Mouse (Mus musculus) CD4-positive, CD25-positive, alpha-beta regulatory T cell, adult 2 months (primary cell): Measurements from ENCODE around the gene Tpra1.
A peak's percentile ranks its signal among the peaks of the same experiment; 100 is the strongest.

Experiments
- DNase-seq: peaks from one replicate; pipeline ENCODE4 v3.0.0-alpha.2; 2012; ENCODE audit warnings: low read depth, low spot score

Tpra1 gene

GRCm38 (mm10) chr6:88901947-88902820 lies at the start of gene Tpra1:
Gene Tpra1, plus strand, starts transcription at chr6:88902251.
- DNase-seq, result peak; percentile 96

DNA sequence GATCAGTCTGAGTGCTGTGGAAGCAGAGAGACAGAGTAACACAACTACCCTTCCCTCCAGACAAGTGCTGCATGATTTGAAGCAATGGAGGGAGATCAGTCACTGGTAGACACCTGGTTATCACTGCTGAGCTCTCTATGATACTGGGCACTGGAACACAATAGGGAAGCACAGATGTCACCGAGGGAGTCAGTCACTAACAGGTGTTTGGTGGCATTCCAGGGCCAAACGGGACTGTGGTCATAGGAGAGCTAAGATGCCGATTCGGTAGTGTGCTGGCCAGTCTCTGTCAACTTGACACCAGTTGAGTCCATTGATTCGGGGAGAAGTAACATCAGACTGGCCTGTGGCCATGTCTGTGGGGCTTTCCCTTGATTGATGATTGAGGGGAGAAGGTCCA lies 47.5 kb upstream of the Tpra1 start:
- DNase-seq, result no peak

DNA sequence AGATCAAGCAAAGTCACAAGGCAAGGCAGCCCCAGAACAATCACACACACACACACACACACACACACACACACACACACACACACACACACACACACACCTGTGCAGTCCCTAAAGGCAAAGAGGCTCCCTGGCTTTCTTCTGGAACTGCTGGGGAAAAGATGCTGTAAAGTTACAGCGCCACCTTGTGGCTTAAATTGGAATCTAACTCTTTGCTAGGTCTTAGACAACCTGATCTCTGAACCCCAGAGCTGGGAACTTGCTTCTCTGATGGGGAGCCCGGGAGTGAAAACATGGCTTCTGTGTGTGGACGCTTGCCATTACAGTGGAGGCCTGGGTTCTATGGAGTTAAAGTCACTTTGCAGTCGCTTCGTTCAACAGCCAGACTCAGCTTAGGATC lies 46.4 kb upstream of the Tpra1 start:
- DNase-seq, result peak; percentile 82

DNA sequence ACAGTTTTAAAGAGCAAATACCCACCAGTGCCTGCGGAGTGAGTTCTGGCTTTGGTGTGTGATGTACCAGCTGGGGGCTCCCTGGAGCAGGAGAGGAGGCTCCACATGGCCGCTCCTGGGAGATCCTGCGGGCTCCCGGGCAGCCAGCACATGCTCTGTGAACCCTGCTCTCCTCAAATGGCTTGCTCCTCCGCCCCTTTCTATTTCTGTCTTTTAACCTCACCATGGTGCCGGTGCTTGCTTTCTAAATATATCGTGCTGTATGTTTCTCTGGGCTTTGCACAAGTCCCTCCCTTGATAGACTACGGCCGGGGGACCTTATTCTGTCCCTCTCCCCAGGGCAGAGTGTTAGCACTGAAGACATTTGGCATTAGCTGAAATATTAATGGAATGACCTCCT lies 44.8 kb upstream of the Tpra1 start:
- DNase-seq, result no peak

GRCm38 (mm10) chr6:88857830-88858229 lies 44.2 kb upstream of the Tpra1 start:
- DNase-seq, result no peak

- no peak for DNase-seq
Measured at GRCm38 (mm10) chr6:88858341-88858740, 43.7 kb upstream of the Tpra1 start.

DNA sequence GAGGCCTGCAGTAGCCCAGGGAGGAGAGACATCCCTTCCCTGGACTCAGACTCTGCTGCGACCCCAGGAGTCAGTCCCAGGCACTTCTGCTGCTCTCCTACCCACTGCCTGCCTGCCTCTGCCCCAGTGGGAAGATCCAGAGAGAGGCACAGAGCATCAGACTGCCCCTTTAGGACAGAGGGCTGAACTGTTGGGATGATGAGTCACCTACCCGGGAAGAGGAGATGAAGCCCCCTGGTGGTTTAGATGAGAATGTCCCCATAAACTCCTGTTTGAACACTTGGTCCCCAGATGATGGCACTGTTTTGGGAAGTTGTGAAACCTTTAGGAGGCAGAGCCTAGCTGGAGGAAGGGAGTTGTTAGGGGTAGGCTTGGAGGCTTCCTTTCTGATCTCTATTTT lies 41.1 kb upstream of the Tpra1 start:
- DNase-seq, result peak; percentile 51

DNA sequence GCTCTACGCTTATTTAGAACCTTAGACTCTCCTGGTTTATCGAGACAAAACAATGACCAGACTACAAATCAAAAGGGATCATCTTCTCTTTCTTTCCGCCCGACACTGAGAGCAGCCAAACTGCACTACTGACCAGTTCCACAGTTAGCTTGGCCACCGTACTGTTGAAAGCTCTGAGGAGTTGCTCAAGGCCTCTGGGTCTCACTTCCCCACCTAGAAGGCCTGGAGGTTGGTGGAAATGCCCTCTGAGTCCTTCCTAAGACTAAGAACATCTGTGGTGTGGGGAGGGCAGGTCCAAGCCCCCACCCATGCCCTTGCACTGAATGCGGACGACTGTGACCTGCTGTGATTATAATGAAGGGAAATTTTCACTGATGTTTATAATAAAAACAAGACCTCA lies 36.3 kb upstream of the Tpra1 start:
- no peak for DNase-seq

DNA sequence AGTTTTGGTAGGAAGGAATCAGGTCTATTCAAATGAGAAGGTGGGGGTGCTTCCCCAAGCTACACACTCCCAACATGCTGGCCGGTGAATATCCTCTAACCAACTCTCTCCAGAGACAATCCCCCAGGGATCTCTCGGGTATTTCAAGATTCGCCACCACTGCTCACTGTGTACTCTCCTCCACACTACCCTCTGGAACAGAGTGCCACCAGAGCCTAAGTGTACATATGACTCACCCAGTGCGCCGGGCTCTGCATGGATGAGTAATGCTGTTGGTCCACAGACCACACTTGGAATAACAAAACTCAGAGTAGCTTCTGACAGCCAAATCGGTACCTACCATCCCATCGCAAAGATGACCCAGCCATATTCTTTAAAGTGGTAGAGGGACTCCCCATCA lies 32.6 kb upstream of the Tpra1 start:
- DNase-seq, result no peak

DNA sequence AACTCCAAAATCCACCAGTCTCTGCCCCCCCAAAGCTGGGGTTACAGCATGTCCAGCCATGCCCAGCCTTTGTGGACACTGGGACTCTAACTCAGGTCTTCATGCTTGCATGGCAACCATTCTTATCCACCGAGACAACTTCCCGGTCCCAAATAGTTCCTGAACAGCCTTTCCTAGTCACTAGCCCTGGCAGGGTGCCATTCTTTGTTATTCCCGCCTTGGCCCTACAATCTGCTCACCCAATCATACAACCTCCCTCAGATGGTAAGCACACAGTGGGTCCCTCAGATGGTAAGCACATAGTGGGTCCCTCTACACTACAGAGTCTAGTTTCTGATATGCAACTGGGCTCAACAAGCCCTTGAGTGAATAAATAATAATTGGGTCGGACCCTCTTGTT lies 31.5 kb upstream of the Tpra1 start:
- DNase-seq, result no peak

GRCm38 (mm10) chr6:88871546-88871945 lies 30.5 kb upstream of the Tpra1 start:
- no peak for DNase-seq

DNA sequence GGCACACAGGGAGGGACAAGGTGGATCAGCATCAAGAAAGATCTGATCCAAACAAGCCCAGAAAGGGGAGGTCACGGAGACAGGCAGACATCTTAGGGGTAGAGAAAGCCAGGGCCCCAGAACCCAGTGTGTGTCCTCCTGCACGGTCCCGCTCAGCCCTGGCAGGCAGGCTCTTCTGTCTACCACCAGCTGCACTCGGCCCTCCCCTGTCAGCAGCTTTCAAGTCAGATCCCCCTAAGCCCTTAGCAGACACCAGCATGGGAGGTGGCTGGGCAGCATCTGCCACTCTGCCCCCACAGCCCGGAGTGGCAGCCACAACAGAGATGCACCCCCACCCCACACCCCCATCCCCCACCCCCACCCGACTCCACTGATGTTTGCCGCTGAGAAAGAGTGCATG lies 29.2 kb upstream of the Tpra1 start:
- DNase-seq, result no peak

GRCm38 (mm10) chr6:88873965-88874867 lies 27.8 kb upstream of the Tpra1 start:
- DNase-seq, result no peak

DNA sequence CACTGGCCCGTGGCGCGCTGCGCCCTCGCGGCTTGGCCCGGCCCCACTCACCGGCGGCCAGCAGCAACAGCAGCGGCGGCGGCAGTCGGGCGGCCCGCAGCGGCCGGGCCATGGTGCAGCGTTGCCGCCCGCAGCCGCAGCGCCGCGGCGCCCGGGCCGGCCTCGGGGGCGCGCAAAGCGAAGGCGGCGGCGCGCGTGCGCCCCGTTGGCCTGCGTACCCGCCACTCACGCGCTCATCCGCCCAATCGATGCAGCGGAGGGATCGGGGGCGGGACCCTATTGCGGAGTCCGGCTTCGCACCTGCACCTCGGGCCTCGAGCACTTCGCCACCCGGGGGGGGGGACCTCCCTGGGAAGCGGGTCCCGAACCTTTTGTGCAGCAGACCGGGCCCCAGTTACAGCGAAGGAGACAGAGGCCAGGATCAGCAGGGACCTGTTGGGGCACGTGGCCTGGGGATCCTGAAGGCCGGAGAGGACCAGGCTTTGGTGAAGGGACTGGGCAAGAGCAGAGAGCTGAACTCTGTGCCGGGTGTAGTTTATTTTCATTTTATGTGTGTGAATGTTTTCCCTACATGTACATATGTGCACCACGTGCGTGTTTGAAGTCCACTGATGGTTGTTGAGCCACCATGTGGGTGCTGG lies 27.1 kb upstream of the Tpra1 start, which contains the start of gene Podxl2:
Gene Podxl2, minus strand, starts transcription at position 177 of the 641 bp plus-strand sequence.
- DNase-seq, result peak; percentile 20

DNA sequence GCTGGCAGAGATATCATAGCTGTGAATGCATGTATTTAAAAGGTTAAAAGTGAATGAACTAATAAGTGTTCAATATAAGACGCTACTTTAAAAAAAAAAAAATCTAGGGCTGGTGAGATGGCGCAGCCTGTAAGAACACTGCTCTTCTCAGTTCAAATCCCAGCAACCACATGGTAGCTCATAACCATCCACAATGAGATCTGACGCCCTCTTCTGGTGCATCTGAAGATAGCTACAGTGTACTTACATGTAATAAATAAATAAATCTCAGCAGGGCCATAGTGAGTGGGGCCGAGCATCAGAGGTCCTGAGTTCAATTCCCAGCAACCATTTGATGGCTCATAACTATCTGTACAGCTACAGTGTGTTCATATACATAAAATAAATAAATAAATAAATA lies 22.6 kb upstream of the Tpra1 start:
- DNase-seq, result no peak

GRCm38 (mm10) chr6:88881334-88881733 lies 20.7 kb upstream of the Tpra1 start:
- DNase-seq, result no peak

DNA sequence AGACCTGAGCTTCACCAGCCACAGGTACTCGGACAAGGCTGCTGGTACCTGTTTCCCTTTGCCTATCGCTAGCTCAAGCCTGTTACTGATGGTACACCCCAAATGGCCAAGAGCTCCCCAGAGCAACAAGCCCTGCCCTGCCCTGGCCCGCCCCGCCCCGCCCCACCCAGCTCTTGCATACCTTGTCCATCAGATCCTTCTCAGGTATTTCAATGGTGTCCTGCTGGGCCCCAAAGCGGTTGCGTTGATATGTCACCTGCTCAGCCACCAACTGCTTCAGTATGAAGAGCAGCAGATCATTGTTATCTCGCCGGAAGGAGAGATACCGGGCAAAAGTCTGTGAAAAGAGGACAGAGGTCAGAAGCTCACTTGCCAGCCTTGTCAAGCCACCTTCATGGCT lies 17.9 kb upstream of the Tpra1 start:
- no peak for DNase-seq

- DNase-seq, result no peak
Measured at GRCm38 (mm10) chr6:88884690-88885089, 17.4 kb upstream of the Tpra1 start.

- DNase-seq, result no peak
Measured at GRCm38 (mm10) chr6:88885644-88886416, 16.2 kb upstream of the Tpra1 start.

DNA sequence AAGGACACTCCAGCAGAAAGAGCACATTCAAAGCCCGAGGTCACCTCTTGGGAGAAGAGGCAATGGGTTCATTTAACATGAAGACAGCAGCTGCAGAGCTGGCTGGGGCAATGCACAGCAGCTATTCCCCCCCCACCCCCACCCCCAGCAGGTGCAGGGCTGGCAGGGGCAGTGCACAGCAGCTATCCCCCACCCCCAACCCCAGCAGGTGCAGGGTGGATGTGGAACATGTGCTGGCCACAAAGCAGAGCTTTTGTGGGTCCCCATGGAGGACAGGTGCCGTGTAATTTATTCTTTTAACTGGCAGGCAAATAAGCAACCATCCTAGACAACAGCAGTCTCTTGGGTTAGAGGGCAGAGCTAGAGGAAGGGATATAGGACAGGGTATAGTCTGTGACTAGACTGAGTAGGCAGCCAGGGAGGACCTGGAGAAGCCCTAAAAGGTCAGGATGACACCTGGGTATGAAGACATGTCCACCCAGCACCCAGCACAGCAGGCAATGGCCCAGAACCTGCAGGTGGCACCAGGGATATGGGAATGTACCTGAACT lies 15.6 kb upstream of the Tpra1 start:
- DNase-seq, result no peak
